Mouse (Mus musculus) left cerebral cortex, postnatal 10 days (tissue): Measurements from ENCODE around the gene Golga7b. TPM values are rescaled to one million over a fixed set of nuclear protein-coding genes. Genes with fewer than 3 reads are reported as not detected.
A peak's percentile ranks its signal among the peaks of the same experiment; 100 is the strongest.

Source experiments
- DNase-seq, 2 experiments: peaks; one replicate each; pipeline ENCODE4 v3.0.0; 2021 to 2022; ENCODE audit warnings: low spot score in 2 of 2, mixed read lengths in 1 of 2; ENCODE audit errors: extremely low spot score in 1 of 2
- intact Hi-C: fragments of 180-260 bp; cut with DNase I; formaldehyde crosslinking; loops from one replicate; pipeline ENCODE4 v1.15.1; 2025
- total RNA-seq, 2 experiments: library from RNA; stranded (reverse); gene quantifications; 2 replicates each; pipeline ENCODE4 v1.2.3; 2021

The Golga7b gene
- total RNA-seq, 2 experiments from 2014 or later = 137 to 138 TPM

DNA sequence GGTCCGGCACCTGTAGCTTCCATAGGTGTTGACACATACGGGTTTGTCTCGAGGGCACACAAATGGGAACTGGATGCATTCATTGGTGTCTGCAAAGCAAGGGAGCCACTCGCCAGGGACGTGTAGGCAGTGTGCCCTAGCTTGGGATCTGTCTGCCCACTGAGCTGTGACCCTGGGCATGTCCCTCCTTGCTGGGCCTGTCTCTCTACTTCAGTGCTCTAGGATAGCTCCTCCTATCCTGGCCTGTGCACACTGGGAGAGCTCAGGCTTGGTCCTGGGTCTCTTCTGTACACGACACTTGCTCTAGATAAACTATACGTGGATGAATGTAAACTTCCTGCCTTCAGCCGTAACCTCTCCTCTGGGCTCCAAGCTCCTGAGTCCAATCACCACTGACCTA lies 36.8 kb downstream of the Golga7b start:
- DNase-seq = no peak
- intact Hi-C loops = no loop called here

DNA sequence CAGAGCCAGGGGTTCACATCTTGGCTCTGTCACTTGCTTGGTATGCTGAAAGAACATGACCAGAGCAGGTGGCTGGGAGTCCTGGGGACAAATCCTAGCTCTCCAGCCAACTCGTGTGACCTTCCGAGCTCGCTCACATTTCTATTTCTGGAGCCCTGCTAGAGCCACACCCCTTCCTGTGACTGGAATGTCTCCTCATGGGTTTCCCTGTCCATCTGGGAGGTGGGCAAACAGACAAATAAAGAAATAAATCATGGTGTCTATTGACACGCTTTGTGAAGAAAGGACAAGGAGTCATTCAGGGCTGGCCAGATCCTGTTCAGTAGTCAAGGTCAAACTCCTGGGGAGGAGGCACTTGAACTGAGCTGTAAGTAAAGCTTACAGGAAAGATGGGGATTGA lies 41.0 kb downstream of the Golga7b start:
- DNase-seq = no peak
- intact Hi-C loops = no loop called here

DNA sequence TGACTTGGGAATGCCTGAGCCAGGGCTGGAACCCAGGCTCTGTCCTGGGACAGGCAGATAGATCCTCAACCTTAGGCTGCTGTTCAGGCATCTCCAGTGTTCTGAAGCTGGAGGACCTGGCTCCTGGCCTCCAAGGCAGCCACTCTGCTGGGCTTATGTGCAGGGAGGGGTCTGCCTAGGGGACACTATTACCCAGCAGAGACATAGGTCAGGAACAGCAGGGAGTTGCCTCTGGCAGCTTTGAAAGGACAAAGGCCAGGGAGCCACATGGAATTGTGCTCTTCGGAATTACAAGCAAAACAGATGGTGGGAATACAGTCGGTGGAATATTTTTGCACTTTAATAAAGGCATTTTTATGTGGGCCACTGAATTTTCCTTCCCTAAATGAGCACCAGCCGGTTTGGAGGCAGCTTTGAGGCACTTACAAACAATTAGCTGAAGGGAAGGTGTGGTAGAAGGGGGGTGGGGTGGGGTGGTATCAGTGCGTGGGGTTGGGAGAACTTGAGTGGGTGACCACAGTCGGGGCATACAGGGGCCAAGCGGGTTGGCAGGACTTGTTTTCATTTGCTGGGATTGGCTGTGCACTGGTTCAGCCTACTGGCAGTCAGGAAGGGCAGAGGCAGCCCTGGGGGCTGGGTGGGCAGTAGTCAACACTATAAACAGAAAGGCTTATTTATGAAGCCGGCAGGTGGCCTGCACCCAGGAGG lies 43.7 kb downstream of the Golga7b start:
- intact Hi-C loops = no loop called here
- no peak for DNase-seq

DNA sequence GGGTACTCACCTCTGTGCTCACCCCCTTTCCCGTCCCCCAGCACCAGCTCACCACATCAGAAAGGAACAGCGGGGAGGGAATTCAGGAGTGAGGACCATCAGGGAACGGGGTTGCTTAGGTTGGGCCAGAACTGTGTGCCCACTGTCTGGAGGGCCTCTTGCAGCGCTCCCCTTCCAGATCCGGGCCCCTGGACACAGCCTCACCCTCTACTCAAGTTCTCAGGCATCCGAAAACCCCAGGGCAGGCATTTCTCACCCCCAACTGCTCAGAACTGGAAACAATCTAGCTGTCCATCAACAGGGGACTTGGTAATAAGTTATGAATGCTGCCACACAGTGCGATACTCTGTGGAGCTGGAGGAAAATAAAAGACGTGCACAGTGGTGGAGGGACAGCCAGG lies 44.7 kb downstream of the Golga7b start:
- intact Hi-C loops = no loop called here

DNA sequence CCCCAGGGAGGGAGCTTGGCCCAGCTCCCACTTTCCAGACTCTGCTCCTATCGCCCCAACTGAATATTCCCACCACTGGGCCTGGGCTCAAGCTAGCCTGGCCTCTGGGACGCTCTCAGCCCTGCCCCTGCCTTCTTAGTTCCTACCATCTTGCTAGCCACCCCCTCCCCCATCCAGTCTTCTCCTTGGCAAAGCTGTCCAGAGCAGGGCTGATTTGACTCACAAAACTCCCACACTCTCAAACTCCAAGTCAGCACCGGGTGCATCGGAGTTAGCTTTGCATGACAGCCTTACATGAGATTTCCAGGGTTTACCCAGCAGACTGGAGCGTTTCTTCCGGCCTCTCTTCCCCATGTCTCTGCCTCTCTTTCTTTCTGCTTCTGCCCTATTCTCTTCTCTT lies 45.8 kb downstream of the Golga7b start:
- intact Hi-C loops = no loop called here
- no peak for DNase-seq

More for the DNA sequence above, 44.7 kb downstream of the Golga7b start:
- no peak for DNase-seq

DNA sequence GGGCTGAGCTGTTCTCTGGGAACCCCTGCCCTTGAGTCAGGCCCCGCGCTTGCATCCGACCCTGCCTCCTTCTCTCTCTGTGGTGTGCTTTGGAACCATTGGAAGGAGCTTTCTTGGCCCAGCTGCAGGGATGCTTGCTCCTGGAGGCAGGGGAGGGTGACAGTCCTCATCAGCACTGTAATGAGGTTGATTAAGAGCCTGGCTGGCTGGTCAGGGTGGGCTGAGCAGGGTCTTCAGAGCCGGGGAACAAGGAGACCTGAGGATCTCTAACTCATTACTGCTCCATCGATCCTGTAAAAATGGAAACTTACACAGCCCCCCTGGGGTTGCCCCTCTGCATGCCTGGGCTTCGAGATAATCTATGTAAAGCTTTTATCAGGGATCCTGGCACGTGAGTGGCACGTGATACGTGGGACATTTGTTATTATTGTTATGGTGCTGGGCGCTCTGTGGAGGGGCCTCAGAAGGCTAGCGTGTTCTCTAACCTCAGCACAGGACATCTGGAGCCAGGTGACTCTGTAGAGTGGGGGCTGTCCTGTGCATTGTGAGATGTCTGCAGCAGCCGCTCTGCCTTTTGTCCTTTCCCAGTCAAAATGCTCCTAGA lies 55.9 kb downstream of the Golga7b start:
- intact Hi-C loops = no loop called here
- DNase-seq = no peak

DNA sequence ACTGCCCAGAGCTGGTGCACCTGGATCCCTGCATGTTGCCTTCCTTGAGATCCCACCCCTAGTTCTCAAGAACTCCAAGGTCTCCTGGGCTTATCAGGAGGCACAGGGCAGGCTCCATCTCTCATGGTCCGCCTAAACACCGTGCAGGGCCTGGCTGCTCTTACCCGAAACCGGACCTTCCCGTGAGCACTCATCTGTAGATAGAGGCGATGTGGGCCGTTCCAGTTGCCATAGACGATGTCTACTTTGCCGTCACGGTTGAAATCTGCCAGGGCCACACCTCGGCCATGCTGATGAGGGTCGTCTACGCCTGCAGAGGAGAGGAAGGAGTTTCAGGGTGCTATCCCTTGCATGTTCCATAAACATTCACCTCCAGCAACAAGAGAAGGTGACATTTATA lies 57.1 kb downstream of the Golga7b start:
- intact Hi-C loops = no loop called here
- no peak for DNase-seq

DNA sequence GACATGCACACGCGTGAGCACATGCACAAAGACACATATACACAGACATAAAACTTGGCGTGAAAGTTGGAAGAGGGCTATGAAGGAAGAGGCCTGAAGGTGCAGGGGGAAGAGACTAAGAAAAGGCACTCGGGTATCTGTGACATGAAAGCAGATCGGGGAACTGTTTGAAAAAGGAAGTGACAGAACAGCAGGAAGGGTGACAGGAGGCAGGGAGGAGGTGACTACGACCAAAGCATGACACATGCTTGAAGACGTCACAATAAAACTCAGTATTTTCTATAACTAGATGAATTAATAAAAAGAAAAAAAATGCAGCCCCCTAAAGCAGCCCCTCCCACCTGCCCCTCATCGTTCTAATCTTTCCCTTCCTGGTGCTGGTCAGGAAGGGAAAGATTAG lies 58.4 kb downstream of the Golga7b start:
- no peak for DNase-seq
- intact Hi-C loops = no loop called here

DNA sequence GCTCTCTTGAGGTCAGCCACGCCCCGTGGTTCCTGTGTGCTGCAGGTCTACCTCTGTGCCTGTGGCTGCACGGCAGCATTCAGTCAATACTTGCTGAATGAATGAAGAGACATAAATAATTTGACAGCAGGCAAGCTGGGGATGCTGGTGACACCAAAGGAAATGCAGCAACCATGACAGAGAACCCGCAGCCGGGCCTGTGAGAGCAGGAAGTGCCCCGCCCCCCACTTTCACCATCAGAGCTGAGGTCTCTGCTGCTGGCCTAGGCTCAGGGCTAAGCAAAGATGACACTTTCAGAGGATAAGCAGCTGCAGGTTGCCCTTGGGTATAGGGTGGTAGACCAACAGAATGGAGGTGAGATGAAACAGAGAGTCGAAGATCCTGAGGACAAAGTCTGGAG lies 58.8 kb downstream of the Golga7b start:
- intact Hi-C loops = no loop called here
- DNase-seq = no peak

DNA sequence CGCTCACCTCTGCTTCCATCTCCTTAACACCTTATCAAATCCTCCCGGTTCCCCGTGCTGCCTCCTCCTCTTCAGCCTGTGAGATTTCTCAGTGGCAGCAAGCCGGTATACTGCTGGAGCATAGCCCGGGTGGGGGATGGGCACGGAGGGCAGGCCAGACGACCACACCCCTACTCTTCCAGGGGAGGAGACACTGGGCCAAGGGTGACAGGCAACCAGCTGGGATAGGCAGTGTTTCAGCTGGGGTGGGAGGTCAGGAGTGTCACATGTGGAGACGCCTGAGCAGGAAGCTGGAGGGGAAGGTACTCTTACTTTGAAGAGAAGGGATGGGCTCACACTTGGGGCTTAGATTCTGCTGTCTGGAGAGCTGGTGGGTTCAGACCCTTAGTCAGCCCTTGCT lies 59.6 kb downstream of the Golga7b start:
- DNase-seq = no peak
- intact Hi-C loops = no loop called here

DNA sequence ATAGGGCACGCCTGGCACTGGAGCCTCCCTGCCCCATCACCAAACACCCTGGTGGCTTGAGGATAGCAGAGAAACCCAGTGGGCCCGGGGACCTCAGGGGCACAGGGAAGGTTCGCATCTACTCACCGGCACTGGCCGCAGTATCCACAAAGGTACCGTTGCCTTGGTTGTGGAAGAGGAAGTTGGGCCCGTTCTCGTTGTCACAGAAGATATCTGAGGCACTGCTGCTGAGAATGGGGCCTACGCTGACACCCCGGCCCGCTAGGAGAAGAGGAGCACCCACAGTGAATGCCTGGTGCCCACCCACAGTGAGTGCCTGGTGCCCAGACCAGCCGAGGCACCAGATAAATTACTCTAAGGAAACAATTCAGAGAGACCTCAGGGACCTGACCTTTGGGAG lies 61.6 kb downstream of the Golga7b start:
- intact Hi-C loops = no loop called here

DNA sequence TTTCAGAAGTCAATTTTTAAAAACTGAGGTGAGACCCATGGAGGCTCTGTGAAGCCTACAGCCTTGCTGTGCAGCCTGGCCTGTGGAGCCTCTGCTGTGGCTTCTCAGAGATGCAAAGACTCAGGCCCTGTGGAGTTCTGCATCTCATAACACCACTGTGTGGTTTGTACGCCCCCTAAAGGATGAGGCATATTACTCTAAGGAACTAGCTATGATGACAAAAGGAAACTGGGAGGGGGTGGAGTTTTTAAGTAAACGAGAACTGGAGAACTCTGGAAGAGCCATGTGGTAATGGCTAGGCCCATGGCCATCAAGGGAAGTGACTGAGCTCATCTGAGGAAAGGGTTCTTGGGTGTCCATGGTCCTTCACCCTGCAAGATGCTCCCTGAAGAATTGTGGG lies 64.0 kb downstream of the Golga7b start:
- intact Hi-C loops = loop anchor here (10.0 kb wide), 2 partner anchors 273 to 433 kb away; no protein-coding TSS in a partner anchor

More for the DNA sequence above, 61.6 kb downstream of the Golga7b start:
- DNase-seq = no peak

DNA sequence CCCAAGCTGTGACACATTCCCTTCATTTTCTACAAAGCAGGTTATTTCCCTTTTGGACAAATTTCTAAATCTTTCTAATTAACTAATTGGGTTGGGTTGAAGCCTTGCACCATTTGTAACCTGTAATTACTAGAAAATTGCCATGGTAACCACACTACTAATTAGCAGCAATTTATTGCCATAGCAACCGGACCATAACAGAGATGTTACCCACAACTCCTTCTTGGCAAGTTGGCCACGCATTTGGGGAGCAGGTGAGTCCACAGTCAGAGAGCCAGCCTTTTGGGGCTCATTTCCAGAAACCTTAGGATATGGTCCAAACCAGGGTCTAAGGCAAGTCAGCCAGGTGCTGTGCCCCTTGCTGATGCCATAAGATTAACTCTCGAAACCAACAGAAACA lies 64.8 kb downstream of the Golga7b start:
- intact Hi-C loops = loop anchor here (10.0 kb wide), 2 partner anchors 273 to 433 kb away; no protein-coding TSS in a partner anchor
- no peak for DNase-seq

More for the DNA sequence above, 64.0 kb downstream of the Golga7b start:
- no peak for DNase-seq

DNA sequence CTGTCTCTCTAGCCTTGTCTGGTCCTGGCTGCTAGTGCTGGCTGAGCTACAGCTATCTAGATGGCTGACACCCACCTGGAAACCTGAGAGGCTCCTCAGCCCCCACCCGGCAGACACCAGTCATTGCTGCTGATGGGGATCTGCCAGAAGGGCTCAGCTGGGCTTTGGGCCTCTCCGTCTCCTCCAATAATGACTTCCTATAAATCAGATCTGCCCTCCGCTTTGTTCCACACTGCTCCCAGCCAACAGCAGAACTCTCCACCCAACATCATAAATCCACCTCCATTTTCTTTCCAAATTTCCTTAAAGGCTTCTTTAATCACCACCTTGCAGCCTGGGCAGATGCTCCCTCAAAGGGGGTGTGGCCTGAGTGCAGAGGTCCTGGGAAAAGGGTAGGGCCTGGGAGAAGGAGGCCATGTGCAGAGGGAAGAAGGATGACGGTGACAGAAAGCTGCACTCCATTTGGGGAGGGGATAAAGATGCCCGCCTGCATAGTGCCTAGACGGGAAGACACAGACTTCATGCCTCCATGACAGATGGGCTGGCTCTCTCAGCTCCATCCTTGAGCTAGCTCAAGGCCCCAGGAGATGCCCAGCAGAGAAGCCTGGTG lies 67.8 kb downstream of the Golga7b start:
- intact Hi-C loops = loop anchor here (5.0 to 10.0 kb wide), 3 partner anchors 117 to 430 kb away; partner anchors contain the start of gene Crtac1
- DNase-seq = no peak

DNA sequence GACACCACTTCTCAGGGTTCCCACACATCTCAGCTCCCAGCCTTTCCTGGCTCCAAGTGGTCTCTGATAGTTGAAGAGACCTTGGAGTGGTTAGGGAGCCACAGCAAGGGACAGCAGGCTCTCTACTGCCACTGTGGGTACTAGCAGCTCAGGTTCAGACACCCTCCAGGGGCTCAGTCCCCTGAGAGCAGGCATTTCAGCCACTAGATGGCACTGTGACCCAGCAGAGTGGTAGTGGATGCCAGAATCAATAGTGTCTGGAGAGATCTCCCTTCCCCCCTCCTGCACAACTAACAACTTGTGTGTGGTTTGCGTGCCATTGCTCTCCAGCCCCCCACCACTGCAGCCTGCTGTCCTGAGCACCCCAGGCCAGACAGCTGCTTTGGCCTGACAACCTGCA lies 68.5 kb downstream of the Golga7b start:
- intact Hi-C loops = loop anchor here (2.0 to 10.0 kb wide), 4 partner anchors 116 to 429 kb away; partner anchors contain the start of gene Crtac1
- DNase-seq = peak; percentile 87 to 89

DNA sequence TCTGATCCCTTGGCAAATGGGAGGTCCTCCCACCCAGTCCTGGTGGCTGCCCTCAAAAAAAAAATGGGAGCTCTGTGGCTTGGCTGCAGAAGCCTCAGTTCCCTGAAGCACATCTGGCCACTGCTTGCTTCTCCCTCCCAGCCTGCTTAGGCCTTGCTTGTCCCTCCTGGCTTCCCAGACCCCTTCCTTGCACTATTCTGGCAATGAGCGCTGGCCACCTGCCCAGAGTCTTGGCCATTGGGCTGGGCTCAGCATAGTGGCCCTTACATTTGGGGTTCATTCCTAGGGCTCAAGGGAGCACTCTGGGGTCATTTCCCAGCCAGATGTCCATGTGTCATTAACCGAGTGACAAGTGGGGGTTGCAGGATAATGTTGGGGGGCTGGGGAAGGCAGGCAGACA lies 69.2 kb downstream of the Golga7b start:
- intact Hi-C loops = loop anchor here (2.0 to 10.0 kb wide), 4 partner anchors 116 to 428 kb away; partner anchors contain the start of gene Crtac1
- peak; percentile 58 to 73 for DNase-seq

DNA sequence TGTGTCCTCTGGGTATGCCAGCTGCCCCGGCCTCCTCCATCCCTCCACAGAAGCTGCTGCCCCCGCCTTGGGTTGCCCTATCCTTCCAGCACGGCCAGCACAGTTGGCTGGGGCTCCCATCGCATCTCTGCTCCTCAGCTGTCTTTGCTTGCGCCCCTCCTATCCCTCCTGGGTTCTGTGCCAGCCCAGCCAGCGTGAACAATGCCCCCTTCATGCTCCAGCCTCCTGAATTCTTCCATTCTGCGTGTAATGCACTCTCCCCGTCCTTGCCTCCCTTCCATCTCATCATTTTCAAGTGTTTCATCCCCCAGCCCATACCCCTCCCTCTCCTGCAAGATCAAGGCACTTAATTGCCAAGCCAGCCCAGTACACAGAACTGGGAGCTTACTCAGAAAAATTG lies 69.6 kb downstream of the Golga7b start:
- intact Hi-C loops = loop anchor here (2.0 to 10.0 kb wide), 4 partner anchors 115 to 428 kb away; partner anchors contain the start of gene Crtac1
- peak; percentile 47 to 74 for DNase-seq

DNA sequence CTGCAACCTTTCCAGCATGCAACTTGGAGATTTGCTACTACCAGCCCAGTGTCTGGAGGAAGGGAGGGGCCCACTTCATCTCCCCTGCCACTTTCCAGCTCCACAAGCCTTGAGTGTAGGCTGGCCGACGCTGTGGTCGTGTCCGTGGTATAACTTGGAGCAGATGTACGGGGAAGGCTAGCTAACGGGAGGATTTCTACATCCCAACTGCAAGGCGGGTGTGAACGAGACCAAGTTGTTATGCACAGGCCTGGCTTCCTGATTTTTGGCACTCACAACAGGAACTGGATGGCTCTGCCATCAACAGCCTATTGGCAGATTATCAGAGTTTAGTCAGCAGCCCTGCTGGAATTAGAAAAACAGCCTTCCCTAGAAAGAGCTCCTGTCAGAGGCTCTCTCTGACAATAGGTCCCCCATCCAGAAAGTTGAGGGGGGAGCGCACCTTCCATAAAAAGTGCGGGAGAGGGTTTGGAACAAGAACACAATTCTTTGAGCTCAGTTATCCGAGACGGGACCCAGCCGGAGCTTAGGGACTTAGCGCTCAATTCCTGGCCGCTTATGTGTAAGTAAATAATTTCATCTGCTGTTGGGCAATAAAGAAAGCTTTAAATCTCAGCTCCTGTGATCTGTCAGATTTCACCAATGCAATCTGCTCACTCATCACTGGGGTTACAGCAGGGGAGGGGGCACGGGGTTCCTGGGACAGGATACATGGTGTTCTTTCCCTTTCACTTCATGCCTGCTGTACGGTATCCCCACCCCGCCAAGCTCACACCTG lies 70.5 kb downstream of the Golga7b start:
- DNase-seq = peak in 1 of 2 experiments; percentile 44
- intact Hi-C loops = loop anchor here (2.0 to 10.0 kb wide), 4 partner anchors 114 to 427 kb away; partner anchors contain the start of gene Crtac1
